Mouse (Mus musculus): ENCODE results near the gene Ccdc177.

DNA sequence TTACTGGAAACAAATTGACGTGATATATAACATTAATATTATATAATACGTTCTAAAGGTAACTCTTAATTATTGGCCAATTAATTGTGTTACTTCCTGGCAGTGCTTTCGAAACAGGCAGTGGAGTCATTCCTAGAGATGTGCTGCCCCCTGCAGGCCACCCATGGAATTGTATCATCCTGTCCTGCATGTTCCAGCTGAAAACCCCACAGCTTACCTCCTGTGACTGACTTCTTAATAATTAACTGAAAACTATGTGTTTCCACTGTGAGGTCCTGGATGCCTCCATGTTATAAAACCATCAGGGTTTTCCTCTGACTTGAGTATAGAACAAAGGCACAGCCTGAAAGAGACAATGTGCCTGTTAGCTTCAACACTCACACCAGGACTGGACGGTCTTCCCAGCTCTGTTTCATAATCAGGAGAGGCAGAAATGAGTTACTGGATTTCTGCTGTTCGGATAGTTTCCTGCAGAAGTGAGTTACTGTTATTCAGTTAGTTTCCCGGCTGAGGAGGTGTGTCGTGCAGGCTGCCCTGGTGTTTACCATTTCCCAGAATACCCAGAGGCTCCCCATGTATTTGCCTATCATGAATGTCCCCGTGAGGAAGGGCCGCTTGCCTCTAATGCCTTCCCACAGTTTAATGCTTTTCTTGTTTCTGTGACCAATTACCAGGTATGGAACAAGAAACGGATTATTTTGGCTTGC is 35.5 kb downstream of the Ccdc177 start:
- TF ChIP-seq POLR2A (IDR thresholded peaks at IDR 0.05; ENCODE audit: low read depth, low read length) (no peak), CTCF (conservative IDR thresholded peaks at IDR 0.05; ENCODE audit: insufficient read depth, insufficient read length, low read depth, low read length) (peak; percentile 93)
